Mouse (Mus musculus) spleen, adult 2 months (tissue): Measurements from ENCODE around the gene Fbxw16. TPM values are rescaled to one million over a fixed set of nuclear protein-coding genes. Genes with fewer than 3 reads are reported as not detected.
"Not testable (repeated sequence)": the region's sequence is repeated elsewhere in the genome, so short reads cannot be mapped to it uniquely, and the experiment has no call there.

ENCODE experiments used
- DNase-seq, 2 experiments: peaks; one replicate each; pipeline versions ENCODE4 v3.0.0 to v3.0.0-alpha.2; 2012 to 2021; ENCODE audit warnings: low spot score in 2 of 2, low read depth in 1 of 2
- H3K27ac ChIP-seq: fragments of 200-500 bp; 2 replicates; pipeline ENCODE4 v1.5.1; 2012; ENCODE audit warnings: low read length, inconsistent platforms; ENCODE audit not compliant: insufficient read depth
- H3K27me3 ChIP-seq: fragments of 200-500 bp; 2 replicates; pipeline ENCODE4 v1.6.1; 2012; ENCODE audit warnings: mild to moderate bottlenecking, moderate library complexity, low read length, inconsistent platforms; ENCODE audit not compliant: control insufficient read depth, insufficient read depth
- H3K36me3 ChIP-seq: fragments of 200-500 bp; 2 replicates; pipeline ENCODE4 v1.6.1; 2012; ENCODE audit warnings: mild to moderate bottlenecking, low read length, inconsistent platforms; ENCODE audit not compliant: control insufficient read depth, insufficient read depth
- H3K4me1 ChIP-seq: fragments of 200-500 bp; 2 replicates; pipeline ENCODE4 v1.6.1; 2011; ENCODE audit warnings: inconsistent platforms; ENCODE audit not compliant: control insufficient read depth, insufficient read depth, insufficient read length
- H3K4me3 ChIP-seq: fragments of 200-500 bp; 2 replicates; pipeline ENCODE4 v1.5.1; 2011; ENCODE audit warnings: mild to moderate bottlenecking, inconsistent platforms; ENCODE audit not compliant: insufficient read depth, insufficient read length; ENCODE audit errors: extremely low read depth
- CTCF ChIP-seq: fragments of 200-500 bp; IDR thresholded peaks from 2 replicates; pipeline ENCODE4 v1.5.1; 2011; ENCODE audit warnings: mild to moderate bottlenecking, inconsistent platforms; ENCODE audit not compliant: insufficient read depth, insufficient read length, insufficient replicate concordance; ENCODE audit errors: extremely low read depth
- POLR2A ChIP-seq: fragments of 200-500 bp; IDR thresholded peaks from 2 replicates; pipeline ENCODE4 v1.6.1; 2011; ENCODE audit warnings: low read depth, low read length, inconsistent platforms
- WGBS: fragments of 180-500 bp; shearing (Covaris S2); methylation state at CpG from one replicate; pipeline ENCODE4 v1.1.7; 2018; 5-methylcytosine and 5-hydroxymethylcytosine counted together
- polyA plus RNA-seq: library from polyadenylated mRNA; depleted of rRNA; stranded (reverse); fragments of >200 nt; gene quantifications from 2 replicates; pipeline ENCODE4 v1.2.3, GENCODE M21; 2012; rRNA removed

Fbxw16 gene
- polyA plus RNA-seq, result not detected in 2 replicates

DNA sequence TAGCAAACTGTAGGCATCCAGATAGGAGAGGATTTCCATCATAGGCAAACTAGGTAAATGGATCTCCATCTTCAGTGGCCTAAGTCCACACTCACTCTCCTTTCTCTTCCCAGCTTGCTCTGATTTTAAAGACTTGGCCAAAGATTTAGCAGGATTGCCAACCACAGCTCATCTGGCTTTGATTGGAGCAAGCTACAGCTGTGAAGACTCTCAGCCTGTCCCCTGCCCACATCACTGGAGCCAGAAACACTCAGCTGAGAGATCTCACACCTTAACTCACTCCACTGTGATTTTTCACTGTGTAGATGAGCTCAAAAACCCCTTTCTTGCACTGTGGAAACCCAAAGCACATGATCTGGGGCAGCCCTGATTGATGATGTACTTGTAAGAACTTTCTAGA, at the start of gene Fbxw16:
Gene Fbxw16, minus strand, starts transcription at position 101 of the 400 bp plus-strand sequence.
- H3K4me3 ChIP-seq, result no peak within 1 kb of the TSS
- TF ChIP-seq POLR2A, result no peak
- no peak for TF ChIP-seq CTCF
- H3K36me3 ChIP-seq, result no peaks in the 10 kb centered on the region
- no peaks in the 10 kb centered on the region for H3K4me1 ChIP-seq
- H3K27ac ChIP-seq, result no peak within 1 kb of the TSS
- H3K27me3 ChIP-seq, result no peaks in the 10 kb centered on the region
- DNase-seq, result no peak

DNA sequence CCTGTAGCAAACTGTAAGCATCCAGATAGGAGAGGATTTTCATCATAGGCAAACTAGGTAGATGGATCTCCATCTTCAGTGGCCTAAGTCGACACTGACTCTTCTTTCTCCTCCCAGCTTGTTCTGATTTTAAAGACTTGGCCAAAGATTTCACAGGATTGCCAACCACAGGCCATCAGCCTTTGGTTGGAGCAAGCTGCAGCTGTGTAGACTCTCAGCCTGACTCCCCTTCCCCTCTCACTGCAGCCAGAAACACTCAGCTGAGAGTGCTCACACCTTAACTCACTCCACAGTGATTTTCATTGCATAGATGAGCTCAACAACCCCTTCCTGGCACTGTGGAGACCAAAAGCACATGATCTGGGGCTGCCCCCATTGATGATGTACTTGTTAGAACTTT, 46.8 kb upstream of the Fbxw16 start, which contains the start of gene Fbxw19:
Gene Fbxw19, minus strand, starts transcription at position 101 of the 400 bp plus-strand sequence.
- not testable (repeated sequence) for H3K4me1 ChIP-seq, H3K27me3 ChIP-seq, DNase-seq, H3K36me3 ChIP-seq, H3K4me3 ChIP-seq, H3K27ac ChIP-seq
- 69% methylated on average over 1 of the region's 1 CpGs for WGBS

DNA sequence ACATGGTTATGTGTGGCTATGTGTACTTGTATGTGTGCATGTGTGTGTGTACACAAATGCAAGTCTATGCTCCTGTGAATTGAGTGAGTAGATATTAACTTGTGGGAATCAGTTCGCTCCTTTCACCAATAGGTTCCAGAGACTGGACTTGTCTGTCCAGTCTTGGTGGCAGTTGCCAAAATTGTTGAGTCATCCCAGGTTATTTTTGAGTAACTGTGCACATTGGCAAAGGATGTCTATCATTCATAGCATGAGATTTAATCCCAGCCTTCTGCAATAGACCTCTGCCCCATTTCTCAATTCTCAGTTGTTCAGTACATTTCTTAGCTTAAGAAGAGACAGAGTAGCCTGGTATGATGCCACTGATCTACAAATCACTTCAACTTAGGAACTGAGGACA, 16.0 kb downstream of the Fbxw16 start:
- no peaks in the 10 kb centered on the region for H3K4me1 ChIP-seq
- no peak overlapping the region for H3K4me3 ChIP-seq
- no peaks in the 10 kb centered on the region for H3K27me3 ChIP-seq
- H3K36me3 ChIP-seq, result no peaks in the 10 kb centered on the region
- 82% methylated on average over 1 of the region's 1 CpGs for WGBS
- no peak for TF ChIP-seq POLR2A
- no peak for TF ChIP-seq CTCF
- no peak overlapping the region for H3K27ac ChIP-seq
- no peak for DNase-seq

DNA sequence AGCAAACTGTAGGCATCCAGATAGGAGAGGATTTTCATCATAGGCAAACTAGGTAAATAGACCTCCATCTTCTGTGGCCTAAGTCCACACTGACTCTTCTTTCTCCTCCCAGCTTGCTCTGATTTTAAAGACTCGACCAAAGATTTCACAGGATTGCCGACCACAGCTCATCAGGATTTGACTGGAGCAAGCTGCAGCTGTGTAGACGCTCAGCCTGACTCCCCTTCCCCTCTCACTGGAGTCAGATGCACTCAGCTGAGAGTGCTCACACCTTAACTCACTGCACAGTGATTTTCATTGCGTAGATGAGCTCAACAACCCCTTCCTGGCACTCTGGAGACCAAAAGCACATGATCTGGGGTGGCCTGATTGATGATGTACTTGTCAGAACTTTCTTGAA, 44.7 kb downstream of the Fbxw16 start, which contains the start of gene Fbxw22:
Gene Fbxw22, minus strand, starts transcription at position 101 of the 400 bp plus-strand sequence.
- 65% methylated on average over 4 of the region's 4 CpGs for WGBS
- not testable (repeated sequence) for H3K27ac ChIP-seq

More for the DNA sequence above, 44.7 kb downstream of the Fbxw16 start, which contains the start of gene Fbxw22:
- H3K4me3 ChIP-seq, H3K36me3 ChIP-seq, H3K4me1 ChIP-seq, H3K27me3 ChIP-seq, DNase-seq: not testable (repeated sequence)

Other genes with a start within 250 kb of the Fbxw16 start
- gene Fbxw20, start 214.4 kb downstream of the Fbxw16 start, polyA plus RNA-seq, result not detected in 2 replicates
- gene Fbxw14, start 161.5 kb downstream of the Fbxw16 start, polyA plus RNA-seq, result not detected in 2 replicates
- not detected in 2 replicates for gene Fbxw28, start 109.5 kb downstream of the Fbxw16 start, polyA plus RNA-seq
- gene Fbxw22, start 44.8 kb downstream of the Fbxw16 start, polyA plus RNA-seq, result not detected in 2 replicates
- not detected in 2 replicates for gene Fbxw19, start 46.7 kb upstream of the Fbxw16 start, polyA plus RNA-seq
- not detected in 2 replicates for gene Fbxw15, start 119.1 kb upstream of the Fbxw16 start, polyA plus RNA-seq
- not detected in 2 replicates for gene Fbxw24, start 176.9 kb upstream of the Fbxw16 start, polyA plus RNA-seq
- not detected in 2 replicates for gene Fbxw25, start 215.5 kb upstream of the Fbxw16 start, polyA plus RNA-seq